Mouse (Mus musculus) heart, postnatal 0 days (tissue): ENCODE measurements at regions not wholly inside any gene's neighbourhood (a gene's known extent, or its start where the extent isn't known, plus 50 kb on each side); places are given as distances from the start of the nearest gene placed in this dataset.

Experiments used
- ATAC-seq: fragments of 200-750 bp; cut with Nextera tagmentation; 2 replicates; pipeline ENCODE4 v1.8.0; 2017; ENCODE audit warnings: low read depth, moderate number of reproducible peaks, moderate library complexity; ENCODE audit not compliant: insufficient read depth
- DNase-seq: peaks from one replicate; pipeline ENCODE4 v3.0.0-alpha.2; 2016; ENCODE audit warnings: low spot score
- H3K27ac ChIP-seq: fragments of 300-500 bp; sonication (generic); 2 replicates; pipeline ENCODE4 v1.5.1; 2014; ENCODE audit warnings: low read depth, mild to moderate bottlenecking
- H3K27me3 ChIP-seq: fragments of 300-500 bp; sonication (generic); 2 replicates; pipeline ENCODE4 v1.6.1; 2014; ENCODE audit warnings: low read length, mixed read lengths; ENCODE audit not compliant: control insufficient read depth, insufficient read depth
- H3K36me3 ChIP-seq: fragments of 300-500 bp; sonication (generic); replicated peaks from 2 replicates; pipeline ENCODE4 v1.6.1; 2014; ENCODE audit warnings: low read length, mixed read lengths; ENCODE audit not compliant: control insufficient read depth, insufficient read depth
- H3K4me1 ChIP-seq: fragments of 300-500 bp; sonication (generic); 2 replicates; pipeline ENCODE4 v1.6.1; 2014; ENCODE audit warnings: antibody characterized with exemption; ENCODE audit not compliant: control insufficient read depth, insufficient read depth
- H3K4me2 ChIP-seq: fragments of 300-500 bp; sonication (generic); 2 replicates; pipeline ENCODE4 v1.6.1; 2014; ENCODE audit warnings: low read depth, mild to moderate bottlenecking, low read length, moderate library complexity
- H3K4me3 ChIP-seq: fragments of 300-500 bp; sonication (generic); 2 replicates; pipeline ENCODE4 v1.5.1; 2014; ENCODE audit warnings: low read depth, low read length
- H3K9ac ChIP-seq: fragments of 300-500 bp; sonication (generic); replicated peaks from 2 replicates; pipeline ENCODE4 v1.6.1; 2014; ENCODE audit warnings: low read depth, low read length, mixed read lengths
- H3K9me3 ChIP-seq: fragments of 300-500 bp; sonication (generic); replicated peaks from 2 replicates; pipeline ENCODE4 v1.6.1; 2016; ENCODE audit warnings: low read length; ENCODE audit not compliant: control insufficient read depth
- CTCF ChIP-seq: IDR thresholded peaks from 2 replicates; pipeline ENCODE4 v1.5.1; 2016; ENCODE audit warnings: antibody characterized with exemption, control low read depth, low read depth
- EP300 ChIP-seq: IDR thresholded peaks from 2 replicates; pipeline ENCODE4 v1.6.1; 2016; ENCODE audit warnings: antibody characterized with exemption, low read depth
- WGBS: fragments of 180-500 bp; shearing (Covaris S2); extraction: QIAGEN DNeasy Blood & Tissue Kit; methylation state at CpG from one replicate; pipeline ENCODE4 v1.1.7; 2014; 5-methylcytosine and 5-hydroxymethylcytosine counted together

- no peak overlapping the region for H3K9ac ChIP-seq
- 57% methylated on average over 2 of the region's 2 CpGs for WGBS
- TF ChIP-seq CTCF (no peak), EP300 (no peak)
- H3K9me3 ChIP-seq = no peaks in the 10 kb centered on the region
- ATAC-seq = no peak
- H3K4me1 ChIP-seq = no peaks in the 10 kb centered on the region
- no peak overlapping the region for H3K4me3 ChIP-seq
- no peak overlapping the region for H3K4me2 ChIP-seq
- no peak overlapping the region for H3K27ac ChIP-seq
- no peaks in the 10 kb centered on the region for H3K27me3 ChIP-seq
- no peak for DNase-seq
- no peaks in the 10 kb centered on the region for H3K36me3 ChIP-seq
Measured at GRCm38 (mm10) chr16:86646753-86647152, 707.2 kb upstream of the N6amt1 start.

DNA sequence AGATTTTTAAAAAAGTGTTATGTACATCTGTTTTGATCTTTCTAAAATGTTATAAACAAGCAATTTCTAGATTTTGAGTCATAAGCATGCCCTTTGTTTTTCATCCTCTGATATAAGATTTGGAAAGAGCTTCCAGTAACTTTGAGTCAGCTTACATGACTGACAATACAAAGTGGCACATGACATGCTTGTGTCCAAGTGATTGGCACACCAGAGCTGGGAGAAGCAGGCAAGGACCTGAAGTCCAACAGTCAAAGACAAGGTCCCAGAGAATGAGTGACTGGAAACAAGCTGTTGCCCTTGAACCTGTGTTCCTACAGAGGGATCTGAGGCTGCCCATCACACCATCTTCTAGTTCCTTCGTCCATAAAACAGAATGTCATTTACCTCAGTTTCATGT, 708.5 kb upstream of the N6amt1 start:
- Histone ChIP-seq H3K36me3 (no peaks in the 10 kb centered on the region), H3K9me3 (no peaks in the 10 kb centered on the region), H3K4me2 (no peak overlapping the region), H3K9ac (no peak overlapping the region), H3K27me3 (no peaks in the 10 kb centered on the region), H3K27ac (no peak overlapping the region), H3K4me3 (no peak overlapping the region), H3K4me1 (no peaks in the 10 kb centered on the region)
- WGBS = 74% methylated on average over 1 of the region's 1 CpGs
- ATAC-seq (no peak), DNase-seq (no peak)
- TF ChIP-seq EP300 (no peak), CTCF (no peak)

DNA sequence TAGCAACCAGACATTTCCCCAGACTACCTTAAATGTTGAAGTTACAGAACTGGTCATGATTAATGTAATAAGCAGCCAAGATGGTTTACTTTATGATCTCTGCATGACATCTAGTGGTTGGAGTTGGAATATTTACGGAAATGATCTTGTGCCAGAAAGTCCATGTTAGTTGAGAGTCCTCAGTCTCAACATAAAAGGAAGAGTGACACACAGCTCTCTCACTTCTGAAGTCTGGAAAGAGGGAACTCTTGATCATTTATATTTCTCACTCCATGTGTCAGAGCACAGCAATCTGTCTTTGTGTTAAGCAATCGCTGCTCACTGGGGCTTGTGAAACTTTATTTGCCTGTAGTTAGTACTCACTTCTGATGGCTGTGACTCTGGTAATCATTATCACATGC, 709.1 kb upstream of the N6amt1 start:
- Histone ChIP-seq H3K4me3 (no peak overlapping the region), H3K9me3 (no peaks in the 10 kb centered on the region), H3K36me3 (no peaks in the 10 kb centered on the region), H3K4me2 (no peak overlapping the region), H3K9ac (no peak overlapping the region), H3K27ac (no peak overlapping the region), H3K27me3 (no peaks in the 10 kb centered on the region), H3K4me1 (no peaks in the 10 kb centered on the region)
- ATAC-seq (peak; percentile 36; the same call in 1 of the 2 replicates), DNase-seq (peak; percentile 82)
- peak; percentile 86 for TF ChIP-seq CTCF
- no peak for TF ChIP-seq EP300
- 29% methylated on average over 2 of the region's 2 CpGs for WGBS

GRCm38 (mm10) chr16:86604166-86604565, 702.5 kb upstream of the Adamts5 start:
- Histone ChIP-seq H3K4me1 (no peaks in the 10 kb centered on the region), H3K36me3 (no peaks in the 10 kb centered on the region), H3K4me3 (no peak overlapping the region), H3K9ac (no peak overlapping the region), H3K27me3 (no peaks in the 10 kb centered on the region), H3K4me2 (no peak overlapping the region), H3K9me3 (no peaks in the 10 kb centered on the region), H3K27ac (no peak overlapping the region)
- TF ChIP-seq EP300 = no peak
- TF ChIP-seq CTCF = no peak
- WGBS = 75% methylated on average over 7 of the region's 7 CpGs
- no peak for ATAC-seq
- no peak for DNase-seq

DNA sequence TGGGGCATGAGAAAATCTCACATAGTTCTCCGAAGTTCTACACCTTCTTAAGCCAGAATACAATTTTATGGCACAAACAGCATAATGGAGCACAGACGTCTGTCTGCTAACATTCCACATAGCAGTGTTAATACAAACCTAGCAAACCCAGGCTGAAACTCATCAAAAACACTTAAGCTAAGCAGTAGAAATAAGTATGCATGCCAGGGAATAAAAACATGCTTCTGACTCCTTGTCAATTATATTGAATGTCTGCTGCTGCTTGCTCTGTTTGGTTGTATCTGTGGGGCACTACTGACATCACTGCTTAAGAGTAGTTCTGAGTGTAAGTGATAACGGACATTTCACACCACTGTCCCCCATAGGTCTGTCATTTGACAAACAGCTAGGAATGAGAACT, 693.4 kb upstream of the Adamts5 start:
- 46% methylated on average over 3 of the region's 3 CpGs for WGBS
- no peak overlapping the region for H3K27ac ChIP-seq

DNA sequence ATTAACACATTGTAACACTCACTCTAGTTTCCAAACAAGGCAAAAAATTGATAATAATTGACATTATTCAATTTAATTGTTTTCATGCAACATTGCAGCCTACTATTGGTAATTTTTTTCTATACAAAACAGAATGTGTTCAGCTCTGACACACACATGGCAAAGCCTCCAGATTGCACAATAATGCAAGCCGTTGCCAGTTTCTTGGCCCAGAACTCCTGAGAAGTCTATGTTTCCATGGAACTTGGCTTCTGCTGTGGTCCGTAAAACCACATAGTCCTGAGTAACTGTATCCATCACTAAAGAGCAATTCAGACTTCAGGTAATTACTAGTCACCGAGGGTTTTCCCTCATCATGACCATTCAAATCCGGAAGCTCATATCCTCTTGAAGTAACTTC, 684.4 kb upstream of the Adamts5 start:
- Histone ChIP-seq H3K9ac (no peak overlapping the region), H3K27me3 (no peaks in the 10 kb centered on the region), H3K36me3 (no peaks in the 10 kb centered on the region), H3K9me3 (no peaks in the 10 kb centered on the region), H3K27ac (no peak overlapping the region), H3K4me2 (no peak overlapping the region), H3K4me1 (no peaks in the 10 kb centered on the region), H3K4me3 (no peak overlapping the region)
- DNase-seq (no peak), ATAC-seq (no peak)
- 85% methylated on average over 4 of the region's 4 CpGs for WGBS
- TF ChIP-seq CTCF (no peak), EP300 (no peak)

More for the DNA sequence above, 693.4 kb upstream of the Adamts5 start:
- no peak overlapping the region for H3K4me3 ChIP-seq
- TF ChIP-seq CTCF (no peak), EP300 (no peak)
- no peaks in the 10 kb centered on the region for H3K9me3 ChIP-seq
- H3K9ac ChIP-seq = no peak overlapping the region
- H3K4me1 ChIP-seq = no peaks in the 10 kb centered on the region
- ATAC-seq = no peak
- DNase-seq = no peak
- H3K27me3 ChIP-seq = no peaks in the 10 kb centered on the region
- H3K4me2 ChIP-seq = no peak overlapping the region
- H3K36me3 ChIP-seq = no peaks in the 10 kb centered on the region
